Mouse (Mus musculus): Measurements from ENCODE around the gene Mypn. TPM values are rescaled to one million over a fixed set of nuclear protein-coding genes. Genes with fewer than 3 reads are reported as not detected.
A peak's percentile ranks its signal among the peaks of the same experiment; 100 is the strongest.

Mypn gene
- total and polyA plus RNA-seq, 3 experiments = 0.17 to 0.81 (median 0.39) TPM

DNA sequence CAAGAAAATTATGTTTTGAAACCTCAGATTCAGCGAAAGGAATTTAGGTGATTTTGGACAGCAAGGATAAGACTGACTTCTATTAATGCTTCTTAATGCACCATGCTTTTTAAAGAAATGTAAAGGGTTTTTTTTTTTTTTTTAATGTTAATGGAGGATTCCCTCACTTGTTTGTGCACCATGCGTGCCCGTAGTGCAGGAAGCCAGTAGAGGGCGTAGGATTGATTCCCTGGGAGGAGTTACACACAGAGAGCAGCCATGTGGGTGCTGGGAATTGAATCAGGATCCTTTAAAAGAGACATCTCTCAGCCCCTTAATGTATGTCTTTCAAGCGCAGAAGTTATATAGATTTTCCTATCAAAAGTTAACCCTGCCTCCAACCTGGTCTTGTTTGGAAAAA is 41.0 kb upstream of the Mypn start (continued):
- TF ChIP-seq BHLHE40 (IDR thresholded peaks at IDR 0.05; ENCODE audit: low read depth, low read length) = peak; percentile 21; the same call in 1 of the 2 replicates
- peak; percentile 26 to 65; a peak in 3 of 4 replicates for TF ChIP-seq CTCF (conservative IDR thresholded peaks at IDR 0.05 in 1 of 2, IDR thresholded peaks at IDR 0.05 in 1 of 2; ENCODE audit: low read depth in 2 of 2, low read length in 2 of 2)
- no peak for TF ChIP-seq JUN (IDR thresholded peaks at IDR 0.05; ENCODE audit: insufficient read depth, low read depth, low read length)
- TF ChIP-seq RAD21 (IDR thresholded peaks at IDR 0.05; ENCODE audit: low read depth, low read length) = peak; percentile 18
- no peak for TF ChIP-seq TBP (conservative IDR thresholded peaks at IDR 0.05; ENCODE audit: low read depth, low read length)
- peak; percentile 72; the same call in 1 of the 2 replicates for TF ChIP-seq CHD1 (IDR thresholded peaks at IDR 0.05; ENCODE audit: low read depth, low read length)
- no peak for TF ChIP-seq ETS1 (conservative IDR thresholded peaks at IDR 0.05; ENCODE audit: low read depth, low read length)
- TF ChIP-seq KAT2A (IDR thresholded peaks at IDR 0.05; ENCODE audit: insufficient replicate concordance, low read length) = no peak
- peak; percentile 80; the same call in 1 of the 2 replicates for TF ChIP-seq MXI1 (IDR thresholded peaks at IDR 0.05; ENCODE audit: low read depth, low read length)
- TF ChIP-seq JUND (conservative IDR thresholded peaks at IDR 0.05; ENCODE audit: low read depth, low read length) = no peak
- TF ChIP-seq ZMIZ1 (IDR thresholded peaks at IDR 0.05; ENCODE audit: low read depth, low read length) = no peak
- TF ChIP-seq GABPA (IDR thresholded peaks at IDR 0.05; ENCODE audit: insufficient replicate concordance, low read depth, low read length) = no peak
- no peak for TF ChIP-seq USF2 (conservative IDR thresholded peaks at IDR 0.05; ENCODE audit: low read depth, low read length)
- TF ChIP-seq CHD2 (IDR thresholded peaks at IDR 0.05; ENCODE audit: low read length) = no peak
- no peak for TF ChIP-seq MAZ (IDR thresholded peaks at IDR 0.05; ENCODE audit: low read depth, low read length)
- TF ChIP-seq ZNF384 (IDR thresholded peaks at IDR 0.05; ENCODE audit: low read depth, low read length) = peak; percentile 84
- TF ChIP-seq EP300 (IDR thresholded peaks at IDR 0.05; ENCODE audit: low read length) = no peak; the same call in 1 of the 2 replicates
- TF ChIP-seq NELFE (IDR thresholded peaks at IDR 0.05; ENCODE audit: low read depth, low read length) = no peak
- TF ChIP-seq MAX (IDR thresholded peaks at IDR 0.05; ENCODE audit: low read length) = peak; percentile 73

GRCm38 (mm10) chr10:63244055-63244671 is 40.4 kb upstream of the Mypn start:
- H3K9ac ChIP-seq (ENCODE audit: insufficient read depth, low read depth) = peak overlapping the region; percentile 88
- peak overlapping the region; percentile 92 for H3K27ac ChIP-seq (ENCODE audit: insufficient read depth, low read depth)
- H3K4me1 ChIP-seq (ENCODE audit: control insufficient read depth in 1 of 2, insufficient read depth in 2 of 2) = peaks cover 16 to 55% of the 10 kb centered on the region in 2 experiments
- in situ Hi-C loops (cut with MboI; ENCODE audit: low pct_ligation_motif_present, low pct_unique_long_range_greater_than_20kb, low sequenced_read_pairs) (no loop called here), dilution Hi-C loops (cut with MboI; ENCODE audit: extremely low pct_ligation_motif_present, extremely low pct_unique_long_range_greater_than_20kb, low sequenced_read_pairs) (no loop called here)
- H3K27me3 ChIP-seq (replicated peaks) = no peaks in the 10 kb centered on the region
- H3K4me2 ChIP-seq (ENCODE audit: insufficient read depth, low read depth, poor library complexity, severe bottlenecking) = peak overlapping the region; percentile 57; the same call in 1 of the 2 replicates
- H3K9me3 ChIP-seq (replicated peaks; ENCODE audit: low read length) = no peaks in the 10 kb centered on the region
- no peak for TF ChIP-seq TCF12 (IDR thresholded peaks at IDR 0.05; ENCODE audit: low read depth, low read length)
- no peak for TF ChIP-seq ZNF384 (IDR thresholded peaks at IDR 0.05; ENCODE audit: low read depth, low read length)
- TF ChIP-seq MXI1 (IDR thresholded peaks at IDR 0.05; ENCODE audit: low read depth, low read length) = no peak
- TF ChIP-seq GABPA (IDR thresholded peaks at IDR 0.05; ENCODE audit: insufficient replicate concordance, low read depth, low read length) = no peak
- TF ChIP-seq E2F4 (IDR thresholded peaks at IDR 0.05; ENCODE audit: insufficient replicate concordance, low read depth, low read length) = no peak
- TF ChIP-seq CHD1 (IDR thresholded peaks at IDR 0.05; ENCODE audit: low read depth, low read length) = peak; percentile 73; the same call in 1 of the 2 replicates
- no peak; the same call in 1 of the 2 replicates for TF ChIP-seq USF1 (IDR thresholded peaks at IDR 0.05; ENCODE audit: low read depth, low read length)
- TF ChIP-seq JUND (conservative IDR thresholded peaks at IDR 0.05; ENCODE audit: low read depth, low read length) = no peak
- peak overlapping the region; percentile 84 to 99 (median 93) for H3K4me3 ChIP-seq (replicated peaks in 1 of 3; ENCODE audit: low read depth in 2 of 3, low read length in 2 of 3, poor library complexity in 1 of 3)
- H3K36me3 ChIP-seq (replicated peaks in 1 of 2; ENCODE audit: control insufficient read depth in 1 of 2, insufficient read depth in 1 of 2, low read length in 1 of 2) = peaks cover 0 to 13% of the 10 kb centered on the region in 2 experiments
- peaks cover 43% of the 10 kb centered on the region for H3K79me2 ChIP-seq (replicated peaks; ENCODE audit: control insufficient read depth, extremely low read depth, insufficient read depth, poor library complexity, severe bottlenecking)
- DNase-seq (ENCODE audit: extremely low read depth) = no peak

Measured in CH12.LX (cell line).